Mouse (Mus musculus) bone marrow macrophage, adult 2 months (primary cell): Measurements from ENCODE around the gene Igsf11. TPM values are rescaled to one million over a fixed set of nuclear protein-coding genes. Genes with fewer than 3 reads are reported as not detected.

Experiments used
- H3K27ac ChIP-seq: 2 replicates; pipeline ENCODE4 v1.5.1; 2012; ENCODE audit warnings: low read depth, low read length; ENCODE audit not compliant: insufficient read depth
- H3K4me1 ChIP-seq: 2 replicates; pipeline ENCODE4 v1.6.1; 2012; ENCODE audit warnings: low read length; ENCODE audit not compliant: control insufficient read depth, insufficient read depth
- H3K4me3 ChIP-seq: 2 replicates; pipeline ENCODE4 v1.5.1; 2012; ENCODE audit warnings: mild to moderate bottlenecking, low read length, moderate library complexity; ENCODE audit not compliant: insufficient read depth
- CTCF ChIP-seq: IDR thresholded peaks from 2 replicates; pipeline ENCODE4 v1.5.1; 2012; ENCODE audit warnings: low read depth, mild to moderate bottlenecking, low read length, moderate library complexity
- POLR2A ChIP-seq: IDR thresholded peaks from 2 replicates; pipeline ENCODE4 v1.6.1; 2012; ENCODE audit warnings: mild to moderate bottlenecking, low read depth, low read length, borderline replicate concordance
- polyA plus RNA-seq: library from polyadenylated mRNA; stranded (reverse); fragments of >200 nt; gene quantifications from 2 replicates; pipeline ENCODE4 v1.2.4, GENCODE M21; 2012; ENCODE audit not compliant: missing spikeins, insufficient read depth, insufficient read length

Igsf11 gene
- polyA plus RNA-seq, 1 experiment: not detected

- Histone ChIP-seq H3K4me3 (no peak overlapping the region), H3K4me1 (no peaks in the 10 kb centered on the region), H3K27ac (no peak overlapping the region)
- TF ChIP-seq POLR2A (no peak), CTCF (no peak)
These were observed 36.3 kb downstream of the Igsf11 start for GRCm38 (mm10) chr16:38928760-38929159.

- Histone ChIP-seq H3K27ac (no peak overlapping the region), H3K4me3 (no peak overlapping the region), H3K4me1 (no peaks in the 10 kb centered on the region)
- no peak for TF ChIP-seq CTCF
- no peak for TF ChIP-seq POLR2A
These were observed 39.0 kb downstream of the Igsf11 start for GRCm38 (mm10) chr16:38931519-38931918.

- TF ChIP-seq CTCF (no peak), POLR2A (no peak)
- Histone ChIP-seq H3K4me3 (no peak overlapping the region), H3K4me1 (peaks cover 3% of the 10 kb centered on the region; the same call in 1 of the 2 replicates), H3K27ac (no peak overlapping the region)
These were observed 48.3 kb downstream of the Igsf11 start for GRCm38 (mm10) chr16:38940805-38941204.

- Histone ChIP-seq H3K4me3 (no peak overlapping the region), H3K4me1 (peaks cover 3% of the 10 kb centered on the region; the same call in 1 of the 2 replicates), H3K27ac (no peak overlapping the region)
- TF ChIP-seq POLR2A (no peak), CTCF (no peak)
These were observed 48.8 kb downstream of the Igsf11 start for GRCm38 (mm10) chr16:38941275-38941674.

GRCm38 (mm10) chr16:38943706-38944550 is 51.5 kb downstream of the Igsf11 start:
- Histone ChIP-seq H3K27ac (no peak overlapping the region), H3K4me3 (no peak overlapping the region), H3K4me1 (peaks cover 3% of the 10 kb centered on the region; the same call in 1 of the 2 replicates)
- TF ChIP-seq CTCF (no peak), POLR2A (no peak)

GRCm38 (mm10) chr16:38945111-38945510 is 52.6 kb downstream of the Igsf11 start:
- Histone ChIP-seq H3K4me3 (no peak overlapping the region), H3K4me1 (peaks cover 3% of the 10 kb centered on the region; the same call in 1 of the 2 replicates), H3K27ac (no peak overlapping the region)
- no peak for TF ChIP-seq POLR2A
- TF ChIP-seq CTCF: no peak

GRCm38 (mm10) chr16:38945581-38945981 is 53.1 kb downstream of the Igsf11 start:
- Histone ChIP-seq H3K27ac (no peak overlapping the region), H3K4me3 (no peak overlapping the region), H3K4me1 (peaks cover 3% of the 10 kb centered on the region; the same call in 1 of the 2 replicates)
- TF ChIP-seq POLR2A (no peak), CTCF (no peak)

GRCm38 (mm10) chr16:38946453-38946852 is 54.0 kb downstream of the Igsf11 start:
- Histone ChIP-seq H3K4me3 (no peak overlapping the region), H3K27ac (no peak overlapping the region), H3K4me1 (peaks cover 3% of the 10 kb centered on the region; the same call in 1 of the 2 replicates)
- TF ChIP-seq CTCF: no peak
- TF ChIP-seq POLR2A: no peak

GRCm38 (mm10) chr16:38947141-38947879 is 54.8 kb downstream of the Igsf11 start:
- H3K4me3 ChIP-seq: no peak overlapping the region
- TF ChIP-seq POLR2A (no peak), CTCF (no peak)
- peaks cover 3% of the 10 kb centered on the region; the same call in 1 of the 2 replicates for H3K4me1 ChIP-seq
- H3K27ac ChIP-seq: no peak overlapping the region
